In genomic region chr13:91370021-91370420, GRCm38 (mm10) we compare ENCODE assay signal across 9 mouse cellular contexts.
A peak's percentile ranks its signal among the peaks of the same experiment; 100 is the strongest.
DNase-seq lines count a peak whose midpoint lies in the region; ATAC-seq and TF ChIP-seq lines count a peak whose summit lies in the region.
"Had no signal": no experiment of that assay in that cellular context is flagged by ENCODE, and none has a peak within 500 bp of the region (broad histone marks: within the 10 kb centered on the region; RNA-seq: fewer than 3 reads in every experiment).

No protein-coding gene starts in this region.

- TF ChIP-seq POLR2A in small intestine, adult 2 months (IDR thresholded peaks at IDR 0.05; ENCODE audit: low read depth, low read length), result no peak

- H3K9me3 ChIP-seq in kidney, embryonic 14.5 days (ENCODE audit: control insufficient read depth, low read length), result no peaks in the 10 kb centered on the region
- no peaks in the 10 kb centered on the region for H3K9me3 ChIP-seq in forebrain, embryonic 10.5 days
- H3K9me3 ChIP-seq in limb, embryonic 11.5 days (ENCODE audit: control insufficient read depth, low read length), result no peaks in the 10 kb centered on the region

- peak overlapping the region; percentile 99 for H3K27ac ChIP-seq in kidney, embryonic 14.5 days (ENCODE audit: low read depth, low read length)
- peak overlapping the region; percentile 98 for H3K27ac ChIP-seq in forebrain, embryonic 10.5 days
- H3K27ac ChIP-seq in limb, embryonic 11.5 days (replicated peaks; ENCODE audit: low read depth, low read length), result peak overlapping the region; percentile 99
- H3K27ac ChIP-seq in small intestine, adult 2 months (ENCODE audit: insufficient read depth, low read depth, low read length), result peak overlapping the region; percentile 84

- H3K4me2 ChIP-seq in kidney, embryonic 14.5 days (replicated peaks; ENCODE audit: low read depth, low read length), result peak overlapping the region; percentile 73
- H3K4me2 ChIP-seq in limb, embryonic 11.5 days (ENCODE audit: low read depth, severe bottlenecking), result peak overlapping the region; percentile 57; the same call in 1 of the 2 replicates

- H3K4me3 ChIP-seq in kidney, embryonic 14.5 days (ENCODE audit: low read length), result peak overlapping the region; percentile 42; the same call in 1 of the 2 replicates
- H3K4me3 ChIP-seq in forebrain, embryonic 10.5 days, result peak overlapping the region; percentile 58
- no peak overlapping the region for H3K4me3 ChIP-seq in limb, embryonic 11.5 days (ENCODE audit: low read depth, low read length)
- no peak overlapping the region for H3K4me3 ChIP-seq in small intestine, adult 2 months (ENCODE audit: low read depth, low read length)

- no peak for DNase-seq in kidney, postnatal 36 days
- DNase-seq in forebrain, embryonic 10.5 days (ENCODE audit: extremely low spot score, low spot score), result no peak
- DNase-seq in limb, embryonic 11.5 days (ENCODE audit: low spot score), result peak; percentile 33
- DNase-seq in adipocyte (ENCODE audit: low spot score), result no peak
- no peak for DNase-seq in gastrocnemius, postnatal 25 days
- no peak for DNase-seq in layer of hippocampus, adult 9-11 months

- H3K9ac ChIP-seq in kidney, embryonic 14.5 days (ENCODE audit: low read depth, low read length), result peak overlapping the region; percentile 65; the same call in 1 of the 2 replicates
- H3K9ac ChIP-seq in limb, embryonic 11.5 days (ENCODE audit: low read length), result peak overlapping the region; percentile 49

- no peaks in the 10 kb centered on the region for H3K27me3 ChIP-seq in kidney, embryonic 14.5 days (ENCODE audit: control insufficient read depth, insufficient read depth, low read length)
- H3K27me3 ChIP-seq in forebrain, embryonic 10.5 days (ENCODE audit: poor library complexity, severe bottlenecking), result no peaks in the 10 kb centered on the region
- H3K27me3 ChIP-seq in limb, embryonic 11.5 days (ENCODE audit: control insufficient read depth, insufficient read depth, low read length), result no peaks in the 10 kb centered on the region
- no peaks in the 10 kb centered on the region for H3K27me3 ChIP-seq in small intestine, adult 2 months (ENCODE audit: control insufficient read depth, insufficient read depth, low read length)
- H3K27me3 ChIP-seq: CH12.LX had no signal

- ATAC-seq in kidney, embryonic 14.5 days (ENCODE audit: low FRiP score, low TSS enrichment), result no peak
- ATAC-seq in limb, embryonic 11.5 days (ENCODE audit: insufficient number of reproducible peaks, low FRiP score, low TSS enrichment, low read depth), result no peak

- H3K36me3 ChIP-seq in kidney, embryonic 14.5 days (ENCODE audit: control insufficient read depth, insufficient read depth, low read length), result no peaks in the 10 kb centered on the region
- no peaks in the 10 kb centered on the region for H3K36me3 ChIP-seq in forebrain, embryonic 10.5 days (replicated peaks)
- no peaks in the 10 kb centered on the region for H3K36me3 ChIP-seq in limb, embryonic 11.5 days (ENCODE audit: control insufficient read depth, insufficient read depth, low read length)
- H3K36me3 ChIP-seq in small intestine, adult 2 months (ENCODE audit: control insufficient read depth, insufficient read depth, low read length), result no peaks in the 10 kb centered on the region

- 30% methylated on average over 3 of the region's 3 CpGs for WGBS in kidney, embryonic 14.5 days
- 29% methylated on average over 3 of the region's 3 CpGs for WGBS in forebrain, embryonic 10.5 days
- 15% methylated on average over 3 of the region's 3 CpGs for WGBS in limb, embryonic 11.5 days
- WGBS in small intestine, adult 2 months, result 60% methylated on average over 3 of the region's 3 CpGs

- peaks cover 31% of the 10 kb centered on the region for H3K4me1 ChIP-seq in kidney, embryonic 14.5 days (ENCODE audit: control insufficient read depth, insufficient read depth, low read length)
- H3K4me1 ChIP-seq in forebrain, embryonic 10.5 days, result peaks cover 74% of the 10 kb centered on the region
- peaks cover 37% of the 10 kb centered on the region for H3K4me1 ChIP-seq in limb, embryonic 11.5 days (ENCODE audit: control insufficient read depth, insufficient read depth, low read length)
- peaks cover 9% of the 10 kb centered on the region for H3K4me1 ChIP-seq in small intestine, adult 2 months (ENCODE audit: control insufficient read depth, insufficient read depth, insufficient read length, low read length)

- no peak for TF ChIP-seq CTCF in small intestine, adult 2 months (IDR thresholded peaks at IDR 0.05; ENCODE audit: extremely low read depth, insufficient read length, insufficient replicate concordance, low read depth, low read length)

Comparison
In these comparisons a context has a peak if more than half of its experiments do, and no peak if none do; other contexts are left out.
1. H3K4me3 ChIP-seq: peak in kidney, embryonic 14.5 days (single experiment) and forebrain, embryonic 10.5 days (single experiment); none in limb, embryonic 11.5 days (single experiment) and small intestine, adult 2 months (single experiment).
2. Peak in every context shown above with its lines, with median percentiles within 50 percentile points of each other: H3K27ac ChIP-seq.